Mouse (Mus musculus) thymus, postnatal 0 days (tissue): Measurements from ENCODE around the gene Mapkap1. TPM values are rescaled to one million over a fixed set of nuclear protein-coding genes. Genes with fewer than 3 reads are reported as not detected.

Source experiments
- DNase-seq: peaks from one replicate; pipeline ENCODE4 v3.0.0-alpha.2; 2015; ENCODE audit warnings: low spot score
- polyA plus RNA-seq: library from polyadenylated mRNA; unstranded; fragments of >200 nt; fragmentation: Nextera tagmentation; extraction: Ambion mirVana; gene quantifications from 2 replicates; pipeline ENCODE4 v1.2.1, GENCODE M21; 2015

Gene Mapkap1
- polyA plus RNA-seq, 1 experiment from 2014 or later: 103 TPM

GRCm38 (mm10) chr2:34571096-34571495 is 164.5 kb downstream of the Mapkap1 start:
- no peak for DNase-seq

- DNase-seq: no peak
Observed at GRCm38 (mm10) chr2:34573073-34573472, 166.5 kb downstream of the Mapkap1 start.

- DNase-seq: no peak
Observed at GRCm38 (mm10) chr2:34588546-34588945, 182.0 kb downstream of the Mapkap1 start.

- no peak for DNase-seq
Observed at GRCm38 (mm10) chr2:34591721-34592360, 185.3 kb downstream of the Mapkap1 start.

GRCm38 (mm10) chr2:34592361-34592960 is 185.9 kb downstream of the Mapkap1 start:
- no peak for DNase-seq

GRCm38 (mm10) chr2:34594001-34594400 is 187.4 kb downstream of the Mapkap1 start:
- DNase-seq: no peak

GRCm38 (mm10) chr2:34599606-34600255 is 193.2 kb downstream of the Mapkap1 start:
- DNase-seq: no peak

- DNase-seq: no peak
Observed at GRCm38 (mm10) chr2:34600734-34601133, 194.2 kb downstream of the Mapkap1 start.

GRCm38 (mm10) chr2:34602111-34602541 is 195.6 kb downstream of the Mapkap1 start:
- no peak for DNase-seq

- DNase-seq: no peak
Observed at GRCm38 (mm10) chr2:34602896-34603295, 196.3 kb downstream of the Mapkap1 start.

- DNase-seq: no peak
Observed at GRCm38 (mm10) chr2:34603653-34604214, 197.2 kb downstream of the Mapkap1 start.

- no peak for DNase-seq
Observed at GRCm38 (mm10) chr2:34605040-34605439, 198.5 kb downstream of the Mapkap1 start.

GRCm38 (mm10) chr2:34608917-34609316 is 202.3 kb downstream of the Mapkap1 start:
- no peak for DNase-seq

- no peak for DNase-seq
Observed at GRCm38 (mm10) chr2:34609516-34609915, 202.9 kb downstream of the Mapkap1 start.

GRCm38 (mm10) chr2:34620778-34621415 is 214.3 kb downstream of the Mapkap1 start:
- DNase-seq: no peak

GRCm38 (mm10) chr2:34621485-34621884 is 214.9 kb downstream of the Mapkap1 start:
- DNase-seq: no peak

GRCm38 (mm10) chr2:34622518-34622917 is 215.9 kb downstream of the Mapkap1 start:
- no peak for DNase-seq

- no peak for DNase-seq
Observed at GRCm38 (mm10) chr2:34623181-34623580, 216.6 kb downstream of the Mapkap1 start.

- DNase-seq: no peak
Observed at GRCm38 (mm10) chr2:34624076-34624475, 217.5 kb downstream of the Mapkap1 start.

GRCm38 (mm10) chr2:34627328-34628226 is 221.0 kb downstream of the Mapkap1 start:
- DNase-seq: no peak
